Mouse (Mus musculus): ENCODE measurements around the gene Sms.

Gene Sms

GRCm38 (mm10) chrX:157491944-157492726 lies at the start of gene Sms:
Gene Sms, minus strand, starts transcription at chrX:157492287.
- DNase-seq (ENCODE audit: low spot score): no peak

- no peak for DNase-seq (ENCODE audit: low spot score)
Measured at GRCm38 (mm10) chrX:157506400-157506799, 14.3 kb upstream of the Sms start.

- DNase-seq (ENCODE audit: low spot score): no peak
Measured at GRCm38 (mm10) chrX:157504506-157504905, 12.4 kb upstream of the Sms start.

DNA sequence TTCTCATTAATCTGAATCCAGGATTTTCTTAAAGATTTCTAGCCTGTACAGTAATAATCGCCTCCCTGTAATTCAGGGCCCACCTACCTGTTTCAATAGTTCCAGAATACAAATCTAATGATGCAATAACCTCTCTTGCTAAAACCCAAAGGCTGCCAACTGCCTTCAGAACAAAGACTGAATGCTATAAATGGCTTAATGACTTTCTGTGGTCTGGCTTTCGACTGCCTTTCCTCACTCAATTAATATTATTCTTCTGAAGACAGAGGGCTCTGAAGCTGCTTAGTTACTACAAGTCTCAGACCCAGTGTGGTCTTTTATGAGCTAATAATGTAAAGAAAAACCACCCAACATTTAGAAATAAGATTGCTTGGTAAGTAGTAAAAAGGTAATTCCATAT lies 9.8 kb upstream of the Sms start:
- no peak for DNase-seq (ENCODE audit: low spot score)

- no peak for DNase-seq (ENCODE audit: low spot score)
Measured at GRCm38 (mm10) chrX:157500004-157500403, 7.9 kb upstream of the Sms start.

GRCm38 (mm10) chrX:157493159-157493558 lies 1.1 kb upstream of the Sms start:
- no peak for DNase-seq (ENCODE audit: low spot score)

- no peak for DNase-seq (ENCODE audit: low spot score)
Measured at GRCm38 (mm10) chrX:157491145-157491935, 747 bp downstream of the Sms start.

DNA sequence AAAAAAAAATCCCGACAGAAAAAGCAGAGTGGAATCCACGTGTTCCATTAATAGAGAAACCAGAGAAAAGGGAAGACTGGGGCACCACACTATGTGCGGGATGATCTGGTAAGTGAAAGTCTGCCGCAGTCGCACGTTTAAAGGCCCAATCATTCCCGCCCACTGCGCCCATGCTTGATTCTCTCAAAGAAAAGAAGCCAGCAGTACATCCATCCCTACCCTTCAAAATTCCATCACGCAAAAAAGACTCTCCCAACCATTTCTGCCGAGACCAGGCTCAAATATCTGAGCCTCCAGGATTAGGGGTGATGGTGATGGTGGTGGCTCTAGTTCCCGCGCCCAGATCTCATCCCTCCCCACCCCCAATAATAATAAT lies 1.3 kb downstream of the Sms start:
- DNase-seq (ENCODE audit: low spot score): no peak

DNA sequence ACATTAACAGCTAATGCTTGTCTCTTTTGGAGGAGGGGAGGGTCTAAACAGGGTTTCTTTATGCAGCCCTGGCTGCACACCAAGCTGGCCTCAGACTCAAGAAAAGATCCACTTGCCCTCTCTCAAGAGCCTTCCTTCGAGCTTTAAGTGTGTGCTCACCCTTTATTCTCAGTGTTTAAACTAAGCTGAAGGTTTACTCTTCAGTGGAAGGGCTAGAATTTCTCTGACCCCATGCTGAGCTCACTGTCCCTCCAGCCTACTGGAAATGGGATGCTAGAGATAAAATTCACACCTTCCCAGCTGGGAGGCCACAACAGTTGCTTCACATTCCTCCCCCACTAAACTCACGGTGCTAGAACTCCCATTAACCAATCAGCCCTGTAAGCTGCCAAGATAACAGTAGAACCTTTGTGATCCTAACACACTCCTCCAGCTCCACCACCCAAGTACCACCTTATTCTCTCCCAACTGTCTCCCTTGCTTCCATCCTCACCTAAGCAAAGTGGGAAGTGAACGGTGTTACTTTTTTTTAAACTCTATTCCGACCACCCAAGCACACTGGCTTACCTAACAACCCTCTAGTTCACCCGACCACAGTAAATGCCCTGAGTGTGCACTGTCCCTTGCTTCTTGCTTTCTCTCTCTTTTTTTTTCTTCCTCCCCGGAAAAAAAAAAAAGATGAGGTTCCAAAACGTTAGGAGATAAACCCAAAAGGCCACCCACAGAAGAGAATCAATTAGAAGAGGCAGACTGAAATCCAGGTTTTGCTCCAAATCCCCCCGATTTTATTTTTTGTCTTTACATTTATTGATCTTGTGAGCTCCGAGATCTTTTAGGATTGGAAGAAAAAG lies 2.0 kb downstream of the Sms start:
- no peak for DNase-seq (ENCODE audit: low spot score)

GRCm38 (mm10) chrX:157488831-157489230 lies 3.3 kb downstream of the Sms start:
- DNase-seq (ENCODE audit: low spot score): no peak

DNA sequence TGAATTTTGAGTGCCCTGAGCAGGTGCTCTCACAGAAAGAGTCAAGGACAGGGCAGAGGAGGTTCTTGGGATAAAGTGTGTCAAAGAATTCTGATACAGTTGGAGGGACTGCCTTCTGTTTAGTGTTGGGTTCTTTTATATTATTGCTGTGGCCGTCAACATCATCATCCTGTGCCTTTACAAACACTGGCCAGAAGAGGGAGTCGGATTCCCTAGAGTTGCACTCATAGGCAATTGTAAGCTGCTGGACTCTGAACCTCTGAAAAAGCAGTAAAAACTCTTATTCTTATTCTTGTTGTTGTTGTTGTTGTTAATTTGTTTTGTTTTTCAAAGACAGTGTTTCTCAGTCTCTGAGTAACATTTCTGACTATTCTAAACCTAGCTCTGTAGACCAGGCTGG lies 5.3 kb downstream of the Sms start:
- DNase-seq (ENCODE audit: low spot score): no peak

DNA sequence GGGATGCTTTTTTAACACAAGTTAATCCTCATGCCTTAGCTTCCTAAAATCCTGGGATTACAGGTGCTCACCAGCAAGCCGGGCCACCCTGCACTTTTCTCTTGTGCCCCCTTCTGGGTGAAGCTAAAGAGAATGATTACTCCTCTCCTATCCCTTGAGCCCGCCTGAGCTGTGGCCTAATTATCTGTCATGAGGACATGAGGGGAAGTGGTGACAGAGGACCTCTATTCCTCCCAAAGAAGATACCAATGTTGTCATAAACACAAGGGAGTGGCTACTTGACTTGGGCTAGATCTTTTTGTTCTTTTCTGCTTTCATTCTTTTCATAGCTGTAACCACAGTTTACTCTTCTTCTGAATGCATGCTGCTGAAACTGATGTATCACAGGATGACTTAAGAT lies 9.2 kb downstream of the Sms start:
- no peak for DNase-seq (ENCODE audit: low spot score)

- DNase-seq (ENCODE audit: low spot score): no peak
Measured at GRCm38 (mm10) chrX:157481860-157482259, 10.2 kb downstream of the Sms start.

DNA sequence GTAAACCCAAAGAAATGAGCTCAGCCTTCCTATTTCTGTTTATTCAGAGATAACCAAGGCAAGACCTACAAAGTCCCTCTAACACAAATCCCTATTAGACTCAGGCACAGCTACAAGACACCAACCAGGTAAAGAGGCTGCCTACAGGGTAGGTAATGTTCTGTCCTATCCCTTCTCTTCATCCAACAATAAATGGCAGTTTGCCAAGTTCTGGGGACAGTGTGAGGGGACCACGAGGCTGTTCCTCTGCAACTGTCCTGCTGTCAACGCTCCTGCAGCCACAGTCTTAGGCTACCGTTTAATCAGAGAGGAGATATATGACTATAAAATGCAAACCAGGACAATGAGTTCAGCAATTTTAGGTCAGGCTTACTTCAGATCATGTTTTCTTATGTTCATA lies 14.8 kb downstream of the Sms start:
- no peak for DNase-seq (ENCODE audit: low spot score)

DNA sequence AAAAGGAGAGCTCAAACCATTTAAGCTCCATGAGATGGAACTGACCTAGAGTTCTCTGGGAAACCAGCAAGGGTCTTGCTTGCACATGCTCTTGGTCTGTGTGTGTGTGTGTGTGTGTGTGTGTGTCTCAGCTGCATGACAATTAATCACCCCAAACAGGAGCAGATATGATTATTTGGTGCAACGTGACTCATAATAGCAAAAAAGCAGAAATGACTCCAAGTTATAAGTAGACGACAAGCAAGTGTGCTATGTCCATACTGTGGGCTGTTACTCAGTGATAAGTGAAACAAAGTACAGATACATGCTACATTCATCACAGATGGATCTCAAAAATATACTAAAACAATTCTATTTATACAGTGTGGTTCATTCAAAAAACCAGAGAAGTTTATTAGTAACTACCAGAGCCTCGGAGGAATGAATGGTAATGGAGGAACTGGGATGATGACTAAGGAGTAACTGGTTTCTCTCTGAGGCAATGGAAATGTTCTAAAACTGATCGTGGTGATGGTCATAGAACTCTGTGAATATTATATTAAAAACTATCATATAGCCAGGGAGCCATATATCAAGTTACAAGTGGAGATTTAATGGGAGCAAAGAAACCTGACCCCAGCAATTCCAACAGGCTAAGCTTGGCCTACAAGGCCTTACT lies 15.8 kb downstream of the Sms start:
- DNase-seq (ENCODE audit: low spot score): no peak

- no peak for DNase-seq (ENCODE audit: low spot score)
Measured at GRCm38 (mm10) chrX:157471711-157472660, 20.1 kb downstream of the Sms start.

DNA sequence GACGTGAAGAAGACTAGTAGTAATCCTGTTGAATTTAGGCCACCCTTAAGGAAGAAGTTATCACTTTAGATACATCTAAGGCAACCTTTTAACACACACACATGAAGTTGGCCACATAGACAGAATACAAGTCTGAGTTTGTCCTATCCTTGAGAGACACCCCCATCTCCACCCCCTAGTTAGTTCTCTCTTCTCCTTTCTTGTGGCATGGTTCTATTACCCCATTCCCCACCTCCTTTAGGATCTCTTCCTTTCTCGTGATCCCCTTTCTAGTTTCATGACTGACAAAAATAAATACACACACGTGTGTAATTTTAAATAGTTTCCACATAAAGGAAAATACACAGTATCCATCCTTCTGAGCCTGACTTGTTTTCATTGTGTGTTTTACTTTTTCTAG lies 23.3 kb downstream of the Sms start:
- no peak for DNase-seq (ENCODE audit: low spot score)

DNA sequence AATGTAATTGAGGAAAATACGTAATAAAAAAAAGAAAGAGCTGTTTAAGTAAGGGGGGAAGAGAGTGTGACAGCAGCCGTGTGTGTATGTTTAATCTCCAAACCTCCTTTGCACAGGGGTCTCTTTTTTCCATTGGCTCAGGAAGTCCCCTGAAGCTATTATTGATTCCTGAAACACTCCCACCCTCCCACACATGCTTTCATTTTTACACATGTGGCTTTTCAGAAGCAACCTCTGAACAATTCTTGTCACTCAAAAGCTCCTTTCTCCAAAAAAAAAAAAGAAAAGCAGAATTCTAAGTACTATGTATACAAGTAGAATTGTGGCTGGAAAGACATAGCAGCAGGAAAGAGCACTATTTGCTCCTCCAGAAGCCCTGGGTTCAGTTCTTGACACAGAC lies 24.0 kb downstream of the Sms start:
- no peak for DNase-seq (ENCODE audit: low spot score)

DNA sequence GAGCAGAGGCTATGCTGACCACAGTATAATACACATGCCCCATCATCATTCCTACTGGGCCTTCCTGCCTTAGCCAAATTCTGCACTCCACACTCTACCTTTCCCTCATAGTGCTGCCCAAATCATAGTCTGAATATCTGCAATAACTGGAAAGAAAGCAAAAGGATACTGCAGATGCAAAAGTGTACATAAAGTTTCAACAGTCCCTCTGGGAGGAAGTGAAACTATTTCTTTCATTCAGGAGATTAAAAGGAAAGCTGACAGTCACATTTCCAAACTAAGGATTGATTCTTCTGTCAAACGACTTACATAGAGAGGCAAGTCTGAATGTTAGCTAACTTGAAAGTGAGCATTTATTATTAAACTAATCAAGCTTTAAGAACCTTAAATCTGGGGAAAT lies 26.1 kb downstream of the Sms start:
- DNase-seq (ENCODE audit: low spot score): no peak

DNA sequence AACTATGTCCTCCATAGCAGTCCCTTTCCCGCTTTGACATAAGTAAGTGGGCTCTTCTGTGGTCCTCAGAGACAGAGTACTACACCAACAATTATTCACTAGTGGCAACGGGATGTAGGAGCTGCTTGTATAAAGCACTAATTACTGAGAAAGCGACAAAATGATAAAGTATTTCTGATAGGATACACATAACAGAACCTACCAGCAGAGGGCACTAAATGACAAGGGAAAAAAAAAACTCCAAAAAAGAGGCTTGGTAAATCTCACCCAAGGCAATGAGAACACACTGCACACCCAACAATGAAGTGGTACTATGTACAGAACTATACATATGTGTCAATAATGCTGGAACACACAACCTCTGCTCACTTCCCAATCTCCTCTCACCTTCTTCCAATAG lies 29.4 kb downstream of the Sms start:
- no peak for DNase-seq (ENCODE audit: low spot score)

DNA sequence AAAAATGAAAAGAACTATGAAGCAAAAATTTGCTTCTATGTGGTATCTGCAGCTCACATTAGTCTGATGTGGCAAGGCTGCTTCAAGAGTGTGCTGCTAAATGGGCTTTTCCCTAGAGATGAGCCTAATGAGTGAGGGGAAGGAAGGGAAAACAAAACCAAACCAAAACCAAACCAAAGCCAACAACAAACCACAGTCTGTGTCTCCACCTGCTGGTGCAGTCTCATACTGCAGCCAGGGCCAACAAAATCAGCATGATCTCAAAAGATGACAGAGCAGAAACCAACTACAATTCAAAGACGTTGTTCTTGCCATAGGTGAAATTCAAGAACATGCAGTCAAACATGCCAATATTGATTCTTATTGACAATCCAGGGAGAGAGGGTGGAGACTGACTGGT lies 37.7 kb downstream of the Sms start:
- no peak for DNase-seq (ENCODE audit: low spot score)
